Mouse (Mus musculus): ENCODE results near the gene 1810010D01Rik. TPM values are rescaled to one million over a fixed set of nuclear protein-coding genes. Genes with fewer than 3 reads are reported as not detected.

The 1810010D01Rik gene
- polyA plus RNA-seq, 1 experiment from 2014 or later, result 0.58 TPM

GRCm38 (mm10) chr7:145176750-145177589 is 30.9 kb downstream of the 1810010D01Rik start:
- H3K27me3 ChIP-seq (ENCODE audit: insufficient read depth, low read length), result no peaks in the 10 kb centered on the region
- no peak overlapping the region for H3K4me2 ChIP-seq
- DNase-seq, result no peak
- no peak for TF ChIP-seq CTCF (IDR thresholded peaks at IDR 0.05; ENCODE audit: low read depth)
- no peak overlapping the region for H3K9ac ChIP-seq
- H3K36me3 ChIP-seq (ENCODE audit: insufficient read depth), result no peaks in the 10 kb centered on the region
- ATAC-seq (ENCODE audit: insufficient read depth), result no peak
- no peak overlapping the region for H3K27ac ChIP-seq (ENCODE audit: low read depth)
- H3K4me3 ChIP-seq (ENCODE audit: low read depth, low read length), result no peak overlapping the region
- peaks cover 24% of the 10 kb centered on the region for H3K4me1 ChIP-seq (ENCODE audit: insufficient read depth)
- WGBS, result 65% methylated on average over 15 of the region's 15 CpGs
- H3K9me3 ChIP-seq (ENCODE audit: low read depth, low read length), result no peaks in the 10 kb centered on the region

- DNase-seq, result no peak
- Histone ChIP-seq H3K27ac (ENCODE audit: low read depth) (no peak overlapping the region), H3K36me3 (ENCODE audit: insufficient read depth) (no peaks in the 10 kb centered on the region), H3K4me3 (ENCODE audit: low read depth, low read length) (no peak overlapping the region), H3K27me3 (ENCODE audit: insufficient read depth, low read length) (no peaks in the 10 kb centered on the region), H3K4me1 (ENCODE audit: insufficient read depth) (peaks cover 3% of the 10 kb centered on the region; the same call in 1 of the 2 replicates), H3K4me2 (0 out of 2 replicates have a peak overlapping the region, but pooled peaks have one; percentile 12), H3K9me3 (ENCODE audit: low read depth, low read length) (no peaks in the 10 kb centered on the region), H3K9ac (no peak overlapping the region)
- WGBS, result 53% methylated on average over 15 of the region's 15 CpGs
- no peak for TF ChIP-seq CTCF (IDR thresholded peaks at IDR 0.05; ENCODE audit: low read depth)
- no peak for ATAC-seq (ENCODE audit: insufficient read depth)
Observed at GRCm38 (mm10) chr7:145173563-145173962, 34.4 kb downstream of the 1810010D01Rik start.

GRCm38 (mm10) chr7:145173116-145173515 is 34.8 kb downstream of the 1810010D01Rik start:
- no peak overlapping the region; the same call in 1 of the 2 replicates for H3K27ac ChIP-seq (ENCODE audit: low read depth)
- H3K36me3 ChIP-seq (ENCODE audit: insufficient read depth), result no peaks in the 10 kb centered on the region
- H3K4me3 ChIP-seq (ENCODE audit: low read depth, low read length), result no peak overlapping the region
- WGBS, result 18% methylated on average over 12 of the region's 12 CpGs
- H3K4me1 ChIP-seq (ENCODE audit: insufficient read depth), result peaks cover 3% of the 10 kb centered on the region; the same call in 1 of the 2 replicates
- peak; percentile 80 for ATAC-seq (ENCODE audit: insufficient read depth)
- no peaks in the 10 kb centered on the region for H3K27me3 ChIP-seq (ENCODE audit: insufficient read depth, low read length)
- peak; percentile 47 for DNase-seq
- H3K9me3 ChIP-seq (ENCODE audit: low read depth, low read length), result no peaks in the 10 kb centered on the region
- H3K9ac ChIP-seq, result no peak overlapping the region
- 0 out of 2 replicates have a peak overlapping the region, but pooled peaks have one; percentile 12 for H3K4me2 ChIP-seq
- TF ChIP-seq CTCF (IDR thresholded peaks at IDR 0.05; ENCODE audit: low read depth), result no peak

GRCm38 (mm10) chr7:145169703-145170102 is 38.2 kb downstream of the 1810010D01Rik start:
- Histone ChIP-seq H3K9ac (no peak overlapping the region), H3K36me3 (ENCODE audit: insufficient read depth) (no peaks in the 10 kb centered on the region), H3K4me3 (ENCODE audit: low read depth, low read length) (no peak overlapping the region), H3K4me1 (ENCODE audit: insufficient read depth) (peaks cover 3% of the 10 kb centered on the region; the same call in 1 of the 2 replicates), H3K9me3 (ENCODE audit: low read depth, low read length) (no peaks in the 10 kb centered on the region), H3K27me3 (ENCODE audit: insufficient read depth, low read length) (no peaks in the 10 kb centered on the region), H3K27ac (ENCODE audit: low read depth) (no peak overlapping the region), H3K4me2 (no peak overlapping the region)
- WGBS, result 67% methylated on average over 3 of the region's 3 CpGs
- TF ChIP-seq CTCF (IDR thresholded peaks at IDR 0.05; ENCODE audit: low read depth), result no peak
- ATAC-seq (ENCODE audit: insufficient read depth), result no peak
- DNase-seq, result no peak

GRCm38 (mm10) chr7:145159283-145160240 is 48.4 kb downstream of the 1810010D01Rik start:
- no peak for TF ChIP-seq CTCF (IDR thresholded peaks at IDR 0.05; ENCODE audit: low read depth)
- Histone ChIP-seq H3K4me1 (ENCODE audit: insufficient read depth) (0 out of 2 replicates have a peak, but pooled peaks cover 4% of the 10 kb centered on the region), H3K36me3 (ENCODE audit: insufficient read depth) (no peaks in the 10 kb centered on the region), H3K9ac (no peak overlapping the region), H3K4me3 (ENCODE audit: low read depth, low read length) (no peak overlapping the region), H3K27ac (ENCODE audit: low read depth) (peak overlapping the region; percentile 19; the same call in 1 of the 2 replicates), H3K4me2 (no peak overlapping the region), H3K27me3 (ENCODE audit: insufficient read depth, low read length) (no peaks in the 10 kb centered on the region), H3K9me3 (ENCODE audit: low read depth, low read length) (no peaks in the 10 kb centered on the region)
- DNase-seq (peak; percentile 77), ATAC-seq (ENCODE audit: insufficient read depth) (peak; percentile 90)
- WGBS, result 51% methylated on average over 13 of the region's 13 CpGs

Other genes starting within 250 kb of the 1810010D01Rik start
- gene Tpcn2, start 75.9 kb upstream of the 1810010D01Rik start, polyA plus RNA-seq (2014; fragmentation: Nextera tagmentation; extraction: Ambion mirVana), result 3.1 and 3.6 TPM in 2 replicates
- gene Mrgprf, start 92.7 kb upstream of the 1810010D01Rik start, polyA plus RNA-seq (2014; fragmentation: Nextera tagmentation; extraction: Ambion mirVana), result 0.55 and 1.0 TPM in 2 replicates
- 0.05 TPM in 1 of 2 replicates, not detected in the other for gene Mrgprd, start 106.7 kb upstream of the 1810010D01Rik start, polyA plus RNA-seq (2014; fragmentation: Nextera tagmentation; extraction: Ambion mirVana)